Mouse (Mus musculus) hindbrain, embryonic 12.5 days (tissue): ENCODE measurements around the gene Ppip5k2. TPM values are rescaled to one million over a fixed set of nuclear protein-coding genes. Genes with fewer than 3 reads are reported as not detected.
A peak's percentile ranks its signal among the peaks of the same experiment; 100 is the strongest.

Experiments used
- ATAC-seq: fragments of 200-750 bp; cut with Nextera tagmentation; 2 replicates; pipeline ENCODE4 v1.8.0; 2017; ENCODE audit warnings: moderate TSS enrichment; ENCODE audit not compliant: low FRiP score
- H3K27ac ChIP-seq: fragments of 300-500 bp; sonication (generic); 2 replicates; pipeline ENCODE4 v1.5.1; 2016; ENCODE audit warnings: mild to moderate bottlenecking
- H3K27me3 ChIP-seq: fragments of 300-500 bp; sonication (generic); 2 replicates; pipeline ENCODE4 v1.6.1; 2016; ENCODE audit warnings: mild to moderate bottlenecking
- H3K36me3 ChIP-seq: fragments of 300-500 bp; sonication (generic); 2 replicates; pipeline ENCODE4 v1.6.1; 2016; ENCODE audit warnings: mild to moderate bottlenecking
- H3K4me1 ChIP-seq: fragments of 300-500 bp; sonication (generic); 2 replicates; pipeline ENCODE4 v1.6.1; 2016
- H3K4me2 ChIP-seq: fragments of 300-500 bp; sonication (generic); replicated peaks from 2 replicates; pipeline ENCODE4 v1.6.1; 2016; ENCODE audit warnings: mild to moderate bottlenecking
- H3K4me3 ChIP-seq: fragments of 300-500 bp; sonication (generic); 2 replicates; pipeline ENCODE4 v1.5.1; 2016; ENCODE audit warnings: mild to moderate bottlenecking
- H3K9ac ChIP-seq: fragments of 300-500 bp; sonication (generic); 2 replicates; pipeline ENCODE4 v1.6.1; 2016; ENCODE audit warnings: mild to moderate bottlenecking, moderate library complexity
- H3K9me3 ChIP-seq: fragments of 300-500 bp; sonication (generic); replicated peaks from 2 replicates; pipeline ENCODE4 v1.6.1; 2016; ENCODE audit warnings: mild to moderate bottlenecking
- WGBS: fragments of 180-500 bp; shearing (Covaris S2); methylation state at CpG from one replicate; pipeline ENCODE4 v1.1.7; 2016; 5-methylcytosine and 5-hydroxymethylcytosine counted together
- polyA plus RNA-seq: library from polyadenylated mRNA; unstranded; fragments of >200 nt; fragmentation: Nextera tagmentation; extraction: Ambion mirVana; gene quantifications from 2 replicates; pipeline ENCODE4 v1.2.1, GENCODE M21; 2016

Gene Ppip5k2
- 64.8 and 72.4 TPM in 2 replicates for polyA plus RNA-seq

- ATAC-seq: peak; percentile 99
- H3K4me2 ChIP-seq: peak within 1 kb of the TSS; percentile 66
- under 1% methylated on average over 66 of the region's 66 CpGs for WGBS
Observed at GRCm38 (mm10) chr1:97769904-97770753, at the start of gene Ppip5k2, which contains the start of gene Gin1. Gene Ppip5k2, minus strand, starts transcription at chr1:97770411. Gene Gin1, plus strand, starts transcription at chr1:97770172.

GRCm38 (mm10) chr1:97809255-97809912 lies 39.2 kb upstream of the Ppip5k2 start:
- Histone ChIP-seq H3K4me2 (no peak overlapping the region), H3K4me1 (no peaks in the 10 kb centered on the region), H3K9ac (no peak overlapping the region), H3K36me3 (no peaks in the 10 kb centered on the region), H3K4me3 (no peak overlapping the region), H3K27me3 (no peaks in the 10 kb centered on the region), H3K27ac (no peak overlapping the region), H3K9me3 (no peaks in the 10 kb centered on the region)
- WGBS: 54% methylated on average over 2 of the region's 2 CpGs
- no peak for ATAC-seq

More at GRCm38 (mm10) chr1:97769904-97770753, at the start of gene Ppip5k2, which contains the start of gene Gin1:
- Histone ChIP-seq H3K4me3 (peak within 1 kb of the TSS; percentile 85), H3K9me3 (no peaks in the 10 kb centered on the region), H3K36me3 (no peaks in the 10 kb centered on the region), H3K9ac (peak within 1 kb of the TSS; percentile 92), H3K4me1 (peaks cover 19% of the 10 kb centered on the region), H3K27me3 (no peaks in the 10 kb centered on the region), H3K27ac (peak within 1 kb of the TSS; percentile 87)

- no peak overlapping the region for H3K4me3 ChIP-seq
- H3K9me3 ChIP-seq: no peaks in the 10 kb centered on the region
- no peaks in the 10 kb centered on the region for H3K4me1 ChIP-seq
- no peak overlapping the region for H3K9ac ChIP-seq
- no peaks in the 10 kb centered on the region for H3K27me3 ChIP-seq
- no peak overlapping the region for H3K4me2 ChIP-seq
- no peaks in the 10 kb centered on the region for H3K36me3 ChIP-seq
- ATAC-seq: no peak
- no peak overlapping the region for H3K27ac ChIP-seq
Observed at GRCm38 (mm10) chr1:97804520-97804919, 34.3 kb upstream of the Ppip5k2 start.

GRCm38 (mm10) chr1:97802207-97802902 lies 32.1 kb upstream of the Ppip5k2 start:
- no peak for ATAC-seq
- Histone ChIP-seq H3K36me3 (no peaks in the 10 kb centered on the region), H3K4me3 (no peak overlapping the region), H3K27ac (no peak overlapping the region), H3K4me2 (no peak overlapping the region), H3K4me1 (no peaks in the 10 kb centered on the region), H3K9ac (no peak overlapping the region), H3K9me3 (no peaks in the 10 kb centered on the region), H3K27me3 (no peaks in the 10 kb centered on the region)
- WGBS: 49% methylated on average over 4 of the region's 4 CpGs

GRCm38 (mm10) chr1:97795936-97796335 lies 25.7 kb upstream of the Ppip5k2 start:
- no peak overlapping the region for H3K4me2 ChIP-seq
- no peaks in the 10 kb centered on the region for H3K9me3 ChIP-seq
- H3K27ac ChIP-seq: no peak overlapping the region
- no peaks in the 10 kb centered on the region for H3K27me3 ChIP-seq
- no peak overlapping the region for H3K4me3 ChIP-seq
- ATAC-seq: no peak
- 93% methylated on average over 9 of the region's 9 CpGs for WGBS
- H3K9ac ChIP-seq: no peak overlapping the region
- no peaks in the 10 kb centered on the region for H3K4me1 ChIP-seq
- no peaks in the 10 kb centered on the region for H3K36me3 ChIP-seq

GRCm38 (mm10) chr1:97794110-97794509 lies 23.9 kb upstream of the Ppip5k2 start:
- H3K4me1 ChIP-seq: no peaks in the 10 kb centered on the region
- no peak overlapping the region for H3K4me3 ChIP-seq
- 87% methylated on average over 3 of the region's 3 CpGs for WGBS
- H3K36me3 ChIP-seq: no peaks in the 10 kb centered on the region
- H3K27me3 ChIP-seq: no peaks in the 10 kb centered on the region
- H3K4me2 ChIP-seq: no peak overlapping the region
- no peak overlapping the region for H3K9ac ChIP-seq
- H3K9me3 ChIP-seq: no peaks in the 10 kb centered on the region
- no peak overlapping the region for H3K27ac ChIP-seq
- ATAC-seq: no peak

GRCm38 (mm10) chr1:97788490-97788889 lies 18.3 kb upstream of the Ppip5k2 start:
- no peaks in the 10 kb centered on the region for H3K27me3 ChIP-seq
- no peak overlapping the region for H3K4me3 ChIP-seq
- no peaks in the 10 kb centered on the region for H3K36me3 ChIP-seq
- H3K9me3 ChIP-seq: no peaks in the 10 kb centered on the region
- no peaks in the 10 kb centered on the region for H3K4me1 ChIP-seq
- no peak overlapping the region for H3K9ac ChIP-seq
- ATAC-seq: no peak
- no peak overlapping the region for H3K4me2 ChIP-seq
- 91% methylated on average over 2 of the region's 2 CpGs for WGBS
- no peak overlapping the region for H3K27ac ChIP-seq

GRCm38 (mm10) chr1:97787674-97788073 lies 17.5 kb upstream of the Ppip5k2 start:
- no peak for ATAC-seq
- 86% methylated on average over 3 of the region's 3 CpGs for WGBS

GRCm38 (mm10) chr1:97785685-97786393 lies 15.6 kb upstream of the Ppip5k2 start:
- H3K36me3 ChIP-seq: no peaks in the 10 kb centered on the region
- no peak overlapping the region for H3K4me3 ChIP-seq
- no peak overlapping the region for H3K27ac ChIP-seq
- 91% methylated on average over 11 of the region's 11 CpGs for WGBS
- no peaks in the 10 kb centered on the region for H3K4me1 ChIP-seq
- no peaks in the 10 kb centered on the region for H3K27me3 ChIP-seq
- no peak overlapping the region for H3K4me2 ChIP-seq
- no peak overlapping the region for H3K9ac ChIP-seq
- ATAC-seq: no peak
- H3K9me3 ChIP-seq: no peaks in the 10 kb centered on the region

More at GRCm38 (mm10) chr1:97787674-97788073, 17.5 kb upstream of the Ppip5k2 start:
- no peaks in the 10 kb centered on the region for H3K27me3 ChIP-seq
- no peaks in the 10 kb centered on the region for H3K36me3 ChIP-seq
- no peak overlapping the region for H3K27ac ChIP-seq
- no peak overlapping the region for H3K9ac ChIP-seq
- no peaks in the 10 kb centered on the region for H3K4me1 ChIP-seq
- no peak overlapping the region for H3K4me3 ChIP-seq
- no peak overlapping the region for H3K4me2 ChIP-seq
- no peaks in the 10 kb centered on the region for H3K9me3 ChIP-seq

- Histone ChIP-seq H3K4me2 (no peak overlapping the region), H3K4me3 (no peak overlapping the region), H3K27ac (no peak overlapping the region), H3K9me3 (no peaks in the 10 kb centered on the region), H3K27me3 (no peaks in the 10 kb centered on the region), H3K9ac (no peak overlapping the region), H3K4me1 (no peaks in the 10 kb centered on the region), H3K36me3 (no peaks in the 10 kb centered on the region)
- WGBS: 84% methylated on average over 7 of the region's 7 CpGs
- no peak for ATAC-seq
Observed at GRCm38 (mm10) chr1:97784928-97785327, 14.7 kb upstream of the Ppip5k2 start.

- Histone ChIP-seq H3K9me3 (no peaks in the 10 kb centered on the region), H3K4me2 (no peak overlapping the region), H3K36me3 (no peaks in the 10 kb centered on the region), H3K27me3 (no peaks in the 10 kb centered on the region), H3K4me3 (no peak overlapping the region), H3K27ac (no peak overlapping the region), H3K4me1 (no peaks in the 10 kb centered on the region), H3K9ac (no peak overlapping the region)
- ATAC-seq: no peak
- WGBS: 99% methylated on average over 7 of the region's 7 CpGs
Observed at GRCm38 (mm10) chr1:97781674-97782073, 11.5 kb upstream of the Ppip5k2 start.

- no peak overlapping the region for H3K27ac ChIP-seq
- ATAC-seq: no peak
- no peaks in the 10 kb centered on the region for H3K9me3 ChIP-seq
- peaks cover 4% of the 10 kb centered on the region for H3K4me1 ChIP-seq
- H3K9ac ChIP-seq: no peak overlapping the region
- no peak overlapping the region for H3K4me2 ChIP-seq
- no peak overlapping the region for H3K4me3 ChIP-seq
- no peaks in the 10 kb centered on the region for H3K36me3 ChIP-seq
- H3K27me3 ChIP-seq: no peaks in the 10 kb centered on the region
- 88% methylated on average over 2 of the region's 2 CpGs for WGBS
Observed at GRCm38 (mm10) chr1:97773973-97774372, 3.8 kb upstream of the Ppip5k2 start.
